Mouse (Mus musculus): ENCODE measurements at regions not wholly inside any gene's neighbourhood (a gene's known extent, or its start where the extent isn't known, plus 50 kb on each side); places are given as distances from the start of the nearest gene placed in this dataset.

GRCm38 (mm10) chr14:54143828-54144227, 110.1 kb downstream of the Dad1 start:
- no peak for TF ChIP-seq CTCF (IDR thresholded peaks at IDR 0.05; ENCODE audit: borderline replicate concordance, insufficient read depth, low read depth, low read length)
- no peak for TF ChIP-seq POLR2A (IDR thresholded peaks at IDR 0.05; ENCODE audit: borderline replicate concordance, insufficient read depth, low read length)

Measured in cerebellum, adult 2 months (tissue).